Mouse (Mus musculus) kidney, adult 2 months (tissue): ENCODE data around the gene Adam10.

Source experiments
- CTCF ChIP-seq: fragments of 200-500 bp; conservative IDR thresholded peaks from 2 replicates; pipeline ENCODE4 v1.5.1; 2011; ENCODE audit warnings: low read depth, mild to moderate bottlenecking, control low read depth, low read length, moderate library complexity, mixed read lengths; ENCODE audit not compliant: insufficient read depth, insufficient read length
- POLR2A ChIP-seq: fragments of 200-500 bp; IDR thresholded peaks from one replicate; pipeline ENCODE4 v1.6.1; 2011; ENCODE audit warnings: low read depth, low read length, control low read depth

DNA sequence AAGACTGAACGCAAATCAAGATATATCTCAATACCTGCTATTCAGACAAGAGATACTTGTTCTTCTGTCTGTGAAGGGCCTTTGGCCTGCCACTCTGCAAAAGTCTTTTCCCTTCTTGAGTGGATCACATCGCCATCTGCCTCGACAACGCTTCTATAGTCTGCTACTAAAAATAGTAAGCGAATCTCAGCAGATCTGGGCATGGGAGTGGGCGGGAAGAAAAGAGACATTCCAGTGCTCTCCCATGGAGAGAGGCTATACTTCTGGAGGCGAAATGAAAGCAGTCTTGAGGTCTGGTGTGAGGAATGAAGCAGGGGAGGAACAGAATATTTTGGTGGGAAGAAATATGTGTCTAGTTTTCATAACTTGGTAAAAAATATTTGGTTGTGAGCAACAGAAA lies 109.9 kb downstream of the Adam10 start:
- TF ChIP-seq POLR2A (no peak), CTCF (no peak)
